Mouse (Mus musculus): Measurements from ENCODE around the gene Cped1. TPM values are rescaled to one million over a fixed set of nuclear protein-coding genes. Genes with fewer than 3 reads are reported as not detected.

The Cped1 gene
- total RNA-seq, 2 experiments from 2014 or later = 3.6 to 4.7 TPM

GRCm38 (mm10) chr6:22290790-22291189, 305.1 kb downstream of the Cped1 start:
- no peak overlapping the region for H3K27ac ChIP-seq
- no peak for DNase-seq (ENCODE audit: extremely low spot score in 1 of 2, low spot score in 2 of 2)
- no peak for TF ChIP-seq CTCF (IDR thresholded peaks at IDR 0.05)
- H3K4me3 ChIP-seq = no peak overlapping the region
- intact Hi-C loops (cut with DNase I) = loop anchor here (5.0 kb wide), 1 partner anchor 962 kb away; no protein-coding TSS in a partner anchor

GRCm38 (mm10) chr6:22292056-22292455, 306.3 kb downstream of the Cped1 start:
- H3K27ac ChIP-seq = no peak overlapping the region
- no peak overlapping the region for H3K4me3 ChIP-seq
- intact Hi-C loops (cut with DNase I) = loop anchor here (5.0 kb wide), 1 partner anchor 960 kb away; no protein-coding TSS in a partner anchor
- no peak for TF ChIP-seq CTCF (IDR thresholded peaks at IDR 0.05)
- DNase-seq (ENCODE audit: extremely low spot score in 1 of 2, low spot score in 2 of 2) = no peak

- TF ChIP-seq CTCF (IDR thresholded peaks at IDR 0.05) = no peak
- Histone ChIP-seq H3K27ac (no peak overlapping the region), H3K4me3 (no peak overlapping the region)
- intact Hi-C loops (cut with DNase I) = loop anchor here (5.0 kb wide), 1 partner anchor 958 kb away; no protein-coding TSS in a partner anchor
- no peak for DNase-seq (ENCODE audit: extremely low spot score in 1 of 2, low spot score in 2 of 2)
Measured at GRCm38 (mm10) chr6:22293922-22294321, 308.2 kb downstream of the Cped1 start.

- H3K27ac ChIP-seq = no peak overlapping the region
- no peak for TF ChIP-seq CTCF (IDR thresholded peaks at IDR 0.05)
- intact Hi-C loops (cut with DNase I) = no loop called here
- H3K4me3 ChIP-seq = no peak overlapping the region
- DNase-seq (ENCODE audit: extremely low spot score in 1 of 2, low spot score in 2 of 2) = no peak
Measured at GRCm38 (mm10) chr6:22297028-22297427, 311.3 kb downstream of the Cped1 start.

- no peak for DNase-seq (ENCODE audit: extremely low spot score in 1 of 2, low spot score in 2 of 2)
- H3K27ac ChIP-seq = no peak overlapping the region
- no peak for TF ChIP-seq CTCF (IDR thresholded peaks at IDR 0.05)
- no peak overlapping the region for H3K4me3 ChIP-seq
- intact Hi-C loops (cut with DNase I) = no loop called here
Measured at GRCm38 (mm10) chr6:22298059-22298458, 312.3 kb downstream of the Cped1 start.

Other genes with a start within 250 kb of the Cped1 start
- 10 to 100 TPM; 20.4 to 24.6 TPM for gene Tspan12, start 133.4 kb upstream of the Cped1 start, total RNA-seq (2021)
- gene Ing3, start 36.3 kb upstream of the Cped1 start, total RNA-seq (2021) = 10 to 100 TPM; 25.9 to 28.6 TPM